Mouse (Mus musculus): ENCODE measurements around the gene Fam240a.

The Fam240a gene

GRCm38 (mm10) chr9:110944265-110944664 is 27.6 kb upstream of the Fam240a start:
- no peak for DNase-seq

- DNase-seq, result no peak
Observed at GRCm38 (mm10) chr9:110937506-110938490, 21.1 kb upstream of the Fam240a start.

GRCm38 (mm10) chr9:110935941-110936340 is 19.3 kb upstream of the Fam240a start:
- DNase-seq, result no peak

GRCm38 (mm10) chr9:110933850-110934437 is 17.3 kb upstream of the Fam240a start:
- DNase-seq, result peak; percentile 11

GRCm38 (mm10) chr9:110931573-110931972 is 14.9 kb upstream of the Fam240a start:
- DNase-seq, result no peak

GRCm38 (mm10) chr9:110922759-110923158 is 6.1 kb upstream of the Fam240a start:
- DNase-seq, result peak; percentile 27

GRCm38 (mm10) chr9:110920665-110921419 is 4.2 kb upstream of the Fam240a start:
- DNase-seq, result no peak

- DNase-seq, result no peak
Observed at GRCm38 (mm10) chr9:110915466-110915865, 1.2 kb downstream of the Fam240a start.

- DNase-seq, result no peak
Observed at GRCm38 (mm10) chr9:110914631-110915236, 1.9 kb downstream of the Fam240a start.

GRCm38 (mm10) chr9:110909371-110909967 is 7.2 kb downstream of the Fam240a start:
- DNase-seq, result no peak

- DNase-seq, result no peak
Observed at GRCm38 (mm10) chr9:110908631-110909016, 8.0 kb downstream of the Fam240a start.

GRCm38 (mm10) chr9:110907838-110908630 is 8.6 kb downstream of the Fam240a start:
- no peak for DNase-seq

GRCm38 (mm10) chr9:110907201-110907837 is 9.3 kb downstream of the Fam240a start:
- DNase-seq, result no peak

GRCm38 (mm10) chr9:110902271-110902670 is 14.4 kb downstream of the Fam240a start:
- DNase-seq, result no peak

- DNase-seq, result no peak
Observed at GRCm38 (mm10) chr9:110901204-110901603, 15.5 kb downstream of the Fam240a start.

GRCm38 (mm10) chr9:110899451-110900008 is 17.1 kb downstream of the Fam240a start:
- no peak for DNase-seq

GRCm38 (mm10) chr9:110896595-110896994 is 20.1 kb downstream of the Fam240a start:
- DNase-seq, result no peak

GRCm38 (mm10) chr9:110895994-110896393 is 20.7 kb downstream of the Fam240a start:
- DNase-seq, result no peak

GRCm38 (mm10) chr9:110895507-110895906 is 21.2 kb downstream of the Fam240a start:
- DNase-seq, result no peak

- DNase-seq, result no peak
Observed at GRCm38 (mm10) chr9:110893429-110893828, 23.2 kb downstream of the Fam240a start.

- DNase-seq, result no peak
Observed at GRCm38 (mm10) chr9:110892552-110892951, 24.1 kb downstream of the Fam240a start.
